Mouse (Mus musculus) kidney, postnatal 14 days (tissue): ENCODE measurements around the gene Slc4a1.
"Not testable (repeated sequence)": the region's sequence is repeated elsewhere in the genome, so short reads cannot be mapped to it uniquely, and the experiment has no call there.

ENCODE experiments used
- DNase-seq: peaks from one replicate; pipeline ENCODE4 v3.0.0; 2022; ENCODE audit warnings: mixed read lengths

The Slc4a1 gene

GRCm38 (mm10) chr11:102398007-102398825 lies 32.2 kb upstream of the Slc4a1 start:
- DNase-seq = peak; percentile 69

GRCm38 (mm10) chr11:102396671-102397141 lies 30.7 kb upstream of the Slc4a1 start:
- no peak for DNase-seq

GRCm38 (mm10) chr11:102396263-102396662 lies 30.3 kb upstream of the Slc4a1 start:
- DNase-seq = no peak

GRCm38 (mm10) chr11:102395250-102395649 lies 29.2 kb upstream of the Slc4a1 start:
- no peak for DNase-seq

GRCm38 (mm10) chr11:102394421-102395124 lies 28.6 kb upstream of the Slc4a1 start:
- no peak for DNase-seq

- no peak for DNase-seq
Observed at GRCm38 (mm10) chr11:102393719-102394420, 27.9 kb upstream of the Slc4a1 start.

GRCm38 (mm10) chr11:102393238-102393634 lies 27.2 kb upstream of the Slc4a1 start, which contains the start of gene Rundc3a:
Gene Rundc3a (plus strand): TSS chr11:102393403.
- DNase-seq = peak; percentile 90

- no peak for DNase-seq
Observed at GRCm38 (mm10) chr11:102392441-102393237, 26.6 kb upstream of the Slc4a1 start.

- DNase-seq = not testable (repeated sequence)
Observed at GRCm38 (mm10) chr11:102389436-102389835, 23.4 kb upstream of the Slc4a1 start.

GRCm38 (mm10) chr11:102386121-102386520 lies 20.1 kb upstream of the Slc4a1 start:
- no peak for DNase-seq

GRCm38 (mm10) chr11:102385075-102385474 lies 19.1 kb upstream of the Slc4a1 start:
- no peak for DNase-seq

- DNase-seq = no peak
Observed at GRCm38 (mm10) chr11:102384418-102384817, 18.4 kb upstream of the Slc4a1 start.

GRCm38 (mm10) chr11:102383365-102384136 lies 17.5 kb upstream of the Slc4a1 start:
- DNase-seq = no peak

- no peak for DNase-seq
Observed at GRCm38 (mm10) chr11:102382794-102383193, 16.8 kb upstream of the Slc4a1 start.

- no peak for DNase-seq
Observed at GRCm38 (mm10) chr11:102381341-102382100, 15.5 kb upstream of the Slc4a1 start.

- no peak for DNase-seq
Observed at GRCm38 (mm10) chr11:102380091-102380490, 14.1 kb upstream of the Slc4a1 start.

GRCm38 (mm10) chr11:102377186-102377585 lies 11.2 kb upstream of the Slc4a1 start:
- DNase-seq = no peak

- DNase-seq = no peak
Observed at GRCm38 (mm10) chr11:102376196-102376835, 10.3 kb upstream of the Slc4a1 start.

GRCm38 (mm10) chr11:102375196-102376173 lies 9.5 kb upstream of the Slc4a1 start:
- DNase-seq = peak; percentile 83
